Mouse (Mus musculus) lung, embryonic 16.5 days (tissue): ENCODE results near the gene Rab11b. TPM values are rescaled to one million over a fixed set of nuclear protein-coding genes. Genes with fewer than 3 reads are reported as not detected.

Experiments used
- ATAC-seq: fragments of 200-750 bp; cut with Nextera tagmentation; 2 replicates; pipeline ENCODE4 v1.8.0; 2017; ENCODE audit warnings: low read depth, mild to moderate bottlenecking, moderate library complexity
- H3K27ac ChIP-seq: fragments of 300-500 bp; sonication (generic); 2 replicates; pipeline ENCODE4 v1.5.1; 2014; ENCODE audit warnings: mild to moderate bottlenecking, control low read depth, low read length
- H3K27me3 ChIP-seq: fragments of 300-500 bp; sonication (generic); 2 replicates; pipeline ENCODE4 v1.6.1; 2014; ENCODE audit warnings: low read depth, low read length, mixed read lengths; ENCODE audit not compliant: control insufficient read depth, insufficient read depth
- H3K36me3 ChIP-seq: fragments of 300-500 bp; sonication (generic); 2 replicates; pipeline ENCODE4 v1.6.1; 2014; ENCODE audit warnings: low read length; ENCODE audit not compliant: control insufficient read depth, insufficient read depth
- H3K4me1 ChIP-seq: fragments of 300-500 bp; sonication (generic); replicated peaks from 2 replicates; pipeline ENCODE4 v1.6.1; 2014; ENCODE audit warnings: low read length, mixed read lengths; ENCODE audit not compliant: control insufficient read depth, insufficient read depth
- H3K4me2 ChIP-seq: fragments of 300-500 bp; sonication (generic); 2 replicates; pipeline ENCODE4 v1.6.1; 2014; ENCODE audit warnings: low read depth, low read length, control low read depth
- H3K4me3 ChIP-seq: fragments of 300-500 bp; sonication (generic); 2 replicates; pipeline ENCODE4 v1.5.1; 2014; ENCODE audit warnings: mild to moderate bottlenecking, low read length, control low read depth
- H3K9ac ChIP-seq: fragments of 300-500 bp; sonication (generic); 2 replicates; pipeline ENCODE4 v1.6.1; 2014; ENCODE audit warnings: low read length, control low read depth
- H3K9me3 ChIP-seq: fragments of 300-500 bp; sonication (generic); 2 replicates; pipeline ENCODE4 v1.6.1; 2016; ENCODE audit warnings: low read length; ENCODE audit not compliant: control insufficient read depth
- WGBS: fragments of 180-500 bp; shearing (Covaris S2); extraction: QIAGEN DNeasy Blood & Tissue Kit; methylation state at CpG from one replicate; pipeline ENCODE4 v1.1.7; 2014; 5-methylcytosine and 5-hydroxymethylcytosine counted together
- polyA plus RNA-seq: library from polyadenylated mRNA; unstranded; fragments of >200 nt; fragmentation: Nextera tagmentation; extraction: Ambion mirVana; gene quantifications from 2 replicates; pipeline ENCODE4 v1.2.1, GENCODE M21; 2015

Rab11b gene
- polyA plus RNA-seq, 1 experiment from 2014 or later = 279 TPM

DNA sequence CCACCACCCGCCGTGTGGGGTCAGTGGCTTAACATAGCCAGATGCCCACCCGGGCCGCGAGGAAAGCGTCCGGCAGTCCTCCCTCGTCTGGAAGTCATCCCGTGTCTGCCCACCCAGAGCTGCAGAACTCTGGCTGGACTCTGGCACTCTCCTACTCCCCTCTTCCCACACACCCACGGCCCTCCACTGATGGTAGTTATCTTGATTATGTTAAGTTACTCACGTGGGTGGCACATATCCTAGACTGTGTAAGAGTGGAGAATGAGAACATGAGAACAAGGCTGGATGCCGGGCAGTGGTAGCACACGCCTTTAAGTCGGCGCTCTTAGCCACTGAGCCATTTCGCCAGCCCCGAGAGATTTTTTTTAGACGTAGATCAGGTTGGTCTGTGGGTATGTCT is 26.0 kb upstream of the Rab11b start:
- Histone ChIP-seq H3K9ac (no peak overlapping the region), H3K27me3 (no peaks in the 10 kb centered on the region), H3K4me1 (peaks cover 20% of the 10 kb centered on the region), H3K9me3 (no peaks in the 10 kb centered on the region), H3K36me3 (no peaks in the 10 kb centered on the region), H3K27ac (no peak overlapping the region), H3K4me2 (no peak overlapping the region), H3K4me3 (no peak overlapping the region)
- 84% methylated on average over 18 of the region's 18 CpGs for WGBS
- no peak for ATAC-seq

DNA sequence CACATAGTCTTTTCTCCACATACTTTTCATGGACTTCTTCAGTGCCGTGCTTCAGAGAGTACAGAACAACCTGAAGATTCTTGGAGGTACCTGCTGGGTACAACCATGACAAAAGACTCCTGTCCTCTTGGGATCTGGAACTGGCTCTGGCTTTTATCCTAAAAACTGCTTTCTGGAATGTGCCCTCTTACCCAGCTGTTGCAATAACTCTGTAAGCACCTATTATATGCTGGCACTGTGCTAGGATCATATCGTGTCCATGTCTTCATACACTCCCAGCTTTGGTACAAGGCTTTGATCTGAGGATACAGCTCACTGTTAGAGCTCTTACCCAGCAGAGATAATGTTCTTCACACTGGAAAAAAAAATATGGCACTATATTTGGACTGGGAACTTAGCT is 24.6 kb upstream of the Rab11b start:
- H3K9me3 ChIP-seq = no peaks in the 10 kb centered on the region
- no peaks in the 10 kb centered on the region for H3K36me3 ChIP-seq
- no peak overlapping the region for H3K4me2 ChIP-seq
- ATAC-seq = no peak
- peaks cover 26% of the 10 kb centered on the region for H3K4me1 ChIP-seq
- H3K27ac ChIP-seq = no peak overlapping the region
- no peak overlapping the region for H3K9ac ChIP-seq
- no peak overlapping the region for H3K4me3 ChIP-seq
- whole genome bisulfite sequencing = 72% methylated on average over 2 of the region's 2 CpGs
- no peaks in the 10 kb centered on the region for H3K27me3 ChIP-seq

DNA sequence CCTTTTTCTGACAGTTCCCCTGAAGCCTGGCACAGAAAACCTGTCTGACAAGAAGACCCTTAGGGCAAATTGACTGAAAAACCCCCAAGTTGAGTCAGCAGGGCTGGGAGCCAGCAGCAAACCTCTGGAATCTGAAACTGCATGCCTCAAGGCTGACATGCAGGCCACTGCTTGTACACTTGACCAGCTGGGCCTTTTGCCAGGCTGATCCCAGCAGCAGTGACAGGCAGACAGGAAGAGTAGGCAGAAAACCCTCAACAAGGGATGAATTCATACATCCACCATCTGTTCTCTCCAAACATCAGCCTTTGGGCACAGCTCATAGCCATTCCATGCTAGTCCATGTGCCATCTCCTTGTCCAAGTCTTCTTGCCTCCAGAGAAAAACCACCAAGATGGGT is 23.1 kb upstream of the Rab11b start:
- Histone ChIP-seq H3K4me2 (no peak overlapping the region), H3K9me3 (no peaks in the 10 kb centered on the region), H3K4me3 (no peak overlapping the region), H3K27me3 (no peaks in the 10 kb centered on the region), H3K9ac (no peak overlapping the region), H3K27ac (peak overlapping the region; percentile 66), H3K4me1 (peaks cover 40% of the 10 kb centered on the region), H3K36me3 (no peaks in the 10 kb centered on the region)
- no peak for ATAC-seq

DNA sequence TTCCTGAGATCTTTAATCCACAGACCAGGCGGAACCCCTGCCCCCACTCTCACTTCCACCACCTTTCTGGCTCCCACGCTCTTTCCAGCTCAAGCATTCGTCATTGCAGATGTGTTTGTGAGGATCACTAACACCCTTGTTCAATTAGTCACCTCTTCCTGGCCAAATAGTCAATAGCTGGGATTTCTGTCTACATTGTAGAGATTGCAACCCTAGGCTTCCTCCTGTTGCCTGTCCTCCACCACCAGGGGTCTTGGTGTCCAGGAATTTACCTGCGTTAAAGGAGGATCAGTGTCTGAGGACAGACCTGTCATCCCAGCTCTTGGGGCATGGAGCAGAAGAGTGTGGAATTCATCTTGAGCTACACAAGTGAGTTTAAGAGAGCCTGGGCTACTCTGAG is 21.7 kb upstream of the Rab11b start:
- Histone ChIP-seq H3K9me3 (no peaks in the 10 kb centered on the region), H3K9ac (peak overlapping the region; percentile 72), H3K4me2 (peak overlapping the region; percentile 87), H3K4me1 (peaks cover 44% of the 10 kb centered on the region), H3K27ac (peak overlapping the region; percentile 70), H3K4me3 (peak overlapping the region; percentile 62), H3K27me3 (no peaks in the 10 kb centered on the region), H3K36me3 (peaks cover under 1% of the 10 kb centered on the region)
- no peak for ATAC-seq
- WGBS = 45% methylated on average over 4 of the region's 4 CpGs

DNA sequence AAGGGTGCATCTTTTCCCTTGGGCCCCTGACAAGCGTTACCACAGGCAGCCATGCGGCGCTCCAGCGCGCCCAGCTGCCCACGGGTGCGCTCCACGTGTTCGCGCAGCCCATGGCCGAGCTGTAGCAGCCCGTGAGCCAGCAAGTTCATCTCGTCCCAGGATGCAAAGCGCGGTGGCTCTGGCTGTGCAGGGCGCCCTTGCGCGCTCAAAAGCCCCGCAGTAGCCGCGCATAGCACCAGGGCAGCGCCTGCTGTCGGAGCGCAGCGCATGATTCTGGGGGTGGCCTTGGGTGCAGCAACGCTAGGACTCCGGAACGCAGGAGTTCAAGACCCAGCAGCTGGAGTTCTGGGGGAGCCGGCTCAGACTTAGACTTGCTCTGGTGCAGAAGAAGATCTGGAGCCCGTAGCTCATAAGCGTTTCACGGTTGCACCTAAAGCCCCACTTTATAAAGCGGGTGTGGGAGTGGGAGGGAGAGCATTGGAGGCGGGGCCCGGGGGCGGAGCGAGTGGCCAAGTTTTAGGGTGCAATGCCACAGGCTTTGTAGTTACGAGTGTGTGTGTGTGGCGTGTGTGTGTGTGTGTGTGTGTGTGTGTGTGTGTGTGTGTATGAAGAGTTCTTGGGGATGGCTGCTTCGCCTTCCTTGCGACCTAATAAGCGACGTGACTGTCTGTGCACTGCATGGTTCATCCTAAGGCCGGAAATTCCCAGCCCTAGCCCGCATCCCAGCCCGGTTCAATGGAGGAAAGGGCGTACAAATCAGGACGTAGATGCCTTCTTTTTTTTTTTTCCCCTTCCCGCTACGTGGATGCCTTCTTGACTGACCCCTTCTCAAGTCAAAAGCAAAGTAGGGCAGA is 21.0 kb upstream of the Rab11b start, which contains the start of gene Angptl4:
Gene Angptl4 (minus strand): TSS at position 707 of the 854 bp plus-strand sequence.
- Histone ChIP-seq H3K36me3 (peaks cover 5% of the 10 kb centered on the region), H3K27ac (peak within 1 kb of the TSS; percentile 94), H3K9me3 (no peaks in the 10 kb centered on the region), H3K27me3 (no peaks in the 10 kb centered on the region), H3K4me3 (peak within 1 kb of the TSS; percentile 62), H3K4me1 (peaks cover 44% of the 10 kb centered on the region), H3K4me2 (peak within 1 kb of the TSS; percentile 87), H3K9ac (peak within 1 kb of the TSS; percentile 72)
- ATAC-seq = peak; percentile 59
- 1% methylated on average over 50 of the region's 50 CpGs for WGBS

DNA sequence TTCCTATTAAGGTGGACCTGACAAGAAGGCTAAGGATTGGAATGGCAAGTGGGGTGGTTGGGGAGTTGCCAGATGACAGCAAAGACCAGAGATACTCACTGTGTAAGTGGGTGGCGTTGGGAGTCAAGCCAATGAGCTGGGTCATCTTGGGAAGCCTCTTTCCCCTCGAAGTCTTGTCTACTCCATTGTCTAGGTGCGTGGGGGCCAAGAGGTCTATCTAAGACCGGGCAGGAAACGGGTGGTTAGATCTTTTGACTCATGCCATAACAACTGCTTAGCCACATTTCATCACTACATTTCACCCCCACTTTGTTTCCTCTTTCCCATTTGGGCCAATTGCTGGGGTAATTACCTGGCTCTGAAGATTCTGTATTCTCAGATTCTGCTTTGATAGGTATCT is 20.1 kb upstream of the Rab11b start:
- ATAC-seq = no peak
- peak overlapping the region; percentile 62 for H3K4me3 ChIP-seq
- H3K9ac ChIP-seq = peak overlapping the region; percentile 72
- H3K9me3 ChIP-seq = no peaks in the 10 kb centered on the region
- H3K4me2 ChIP-seq = peak overlapping the region; percentile 87
- peaks cover 44% of the 10 kb centered on the region for H3K4me1 ChIP-seq
- 53% methylated on average over 5 of the region's 5 CpGs for WGBS
- peaks cover 5% of the 10 kb centered on the region for H3K36me3 ChIP-seq
- H3K27ac ChIP-seq = peak overlapping the region; percentile 94
- no peaks in the 10 kb centered on the region for H3K27me3 ChIP-seq

DNA sequence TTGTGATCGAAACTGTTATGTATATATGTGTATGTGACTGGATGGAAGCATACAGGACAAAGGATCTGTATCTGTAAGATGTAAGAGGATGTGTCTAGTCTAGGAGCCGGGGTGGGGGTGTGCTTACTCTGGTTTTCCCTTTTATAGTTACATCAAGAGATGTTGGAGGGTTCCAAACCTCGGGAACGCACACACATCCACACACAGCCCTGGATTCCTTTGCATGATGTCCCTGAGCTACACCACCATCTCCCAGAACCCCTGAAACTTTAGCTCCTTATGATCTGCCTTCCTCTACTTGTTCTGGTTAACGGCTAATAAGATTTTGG is 19.6 kb upstream of the Rab11b start:
- Histone ChIP-seq H3K27ac (peak overlapping the region; percentile 94), H3K27me3 (no peaks in the 10 kb centered on the region), H3K36me3 (peaks cover 9% of the 10 kb centered on the region), H3K9me3 (no peaks in the 10 kb centered on the region), H3K4me3 (peak overlapping the region; percentile 62), H3K9ac (peak overlapping the region; percentile 11; the same call in 1 of the 2 replicates), H3K4me1 (peaks cover 44% of the 10 kb centered on the region), H3K4me2 (peak overlapping the region; percentile 87)
- WGBS = 72% methylated on average over 5 of the region's 5 CpGs
- peak; percentile 1; the same call in 1 of the 2 replicates for ATAC-seq

DNA sequence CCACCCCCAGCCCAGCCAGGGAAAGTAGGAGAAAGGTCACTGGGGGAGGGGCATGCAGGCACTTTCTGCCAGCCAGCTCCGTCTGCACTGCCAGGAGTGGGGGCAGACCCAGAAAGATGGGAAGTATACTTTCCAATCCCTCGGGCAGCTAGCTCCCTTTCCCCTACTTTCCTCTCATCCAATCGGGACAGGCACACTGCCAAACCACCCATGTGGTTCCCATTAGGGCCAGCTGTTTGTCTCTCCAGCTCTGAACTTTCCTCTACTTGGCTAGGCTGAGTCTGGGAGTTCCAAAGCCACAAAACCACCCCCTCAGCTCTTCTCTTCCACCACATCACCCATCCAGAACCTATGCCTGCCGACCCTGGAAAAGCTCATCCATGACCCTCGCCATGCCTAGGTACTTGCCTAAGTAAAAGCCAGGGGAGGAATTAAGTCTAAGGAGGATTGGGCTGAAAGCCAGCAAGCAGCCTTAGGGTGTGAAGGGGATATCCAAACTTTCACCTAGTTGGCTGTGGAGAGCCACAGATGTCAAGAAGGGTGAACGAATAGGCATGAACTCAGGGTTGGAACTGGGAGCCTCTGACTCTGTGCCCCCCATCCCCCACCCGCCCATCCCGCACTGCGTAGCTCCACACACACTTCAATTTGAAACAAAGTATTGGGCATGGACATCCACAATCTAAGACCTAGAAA is 19.1 kb upstream of the Rab11b start:
- 29% methylated on average over 9 of the region's 9 CpGs for WGBS
- H3K9ac ChIP-seq = peak overlapping the region; percentile 46

DNA sequence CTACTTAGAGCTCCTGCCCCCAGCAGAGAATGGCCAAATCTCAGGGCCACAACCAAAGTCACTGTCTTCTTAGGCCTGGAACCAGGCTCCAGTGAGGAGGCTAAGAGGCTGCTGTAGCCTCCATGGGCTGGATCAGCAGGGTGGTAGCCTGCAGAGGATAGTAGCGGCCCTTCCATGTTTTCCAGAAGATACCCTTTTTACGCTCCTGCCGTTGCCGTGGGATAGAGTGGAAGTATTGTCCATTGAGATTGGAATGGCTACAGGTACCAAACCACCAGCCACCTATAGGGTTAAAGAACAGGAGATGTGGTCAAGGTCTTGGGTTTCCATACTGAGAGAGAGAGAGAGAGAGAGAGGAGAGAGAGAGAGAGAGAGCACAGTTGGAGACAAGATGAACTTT is 15.0 kb upstream of the Rab11b start:
- Histone ChIP-seq H3K4me3 (no peak overlapping the region), H3K36me3 (peaks cover 9% of the 10 kb centered on the region), H3K9me3 (no peaks in the 10 kb centered on the region), H3K27ac (no peak overlapping the region), H3K9ac (no peak overlapping the region), H3K4me1 (peaks cover 18% of the 10 kb centered on the region), H3K4me2 (no peak overlapping the region), H3K27me3 (no peaks in the 10 kb centered on the region)
- 92% methylated on average over 4 of the region's 4 CpGs for WGBS
- ATAC-seq = no peak

More for the DNA sequence above, 19.1 kb upstream of the Rab11b start:
- peak; percentile 90 for ATAC-seq
- peaks cover 9% of the 10 kb centered on the region for H3K36me3 ChIP-seq
- H3K4me2 ChIP-seq = peak overlapping the region; percentile 87
- H3K27me3 ChIP-seq = no peaks in the 10 kb centered on the region
- H3K9me3 ChIP-seq = no peaks in the 10 kb centered on the region
- H3K4me1 ChIP-seq = peaks cover 44% of the 10 kb centered on the region
- peak overlapping the region; percentile 94 for H3K27ac ChIP-seq
- peak overlapping the region; percentile 62 for H3K4me3 ChIP-seq
